Mouse (Mus musculus): ENCODE results near the gene Rab40c. TPM values are rescaled to one million over a fixed set of nuclear protein-coding genes. Genes with fewer than 3 reads are reported as not detected.

Gene Rab40c
- total RNA-seq, 2 experiments from 2014 or later: 7.9 to 12.0 TPM

Other genes with a start within 250 kb of the Rab40c start
Only the 30 nearest of the 32 such genes appear.
- gene Gng13, start 202.6 kb downstream of the Rab40c start, total RNA-seq (2015): not detected in 2 replicates
- 0.34 TPM in 1 of 2 replicates, not detected in the other for gene Gng13, start 202.6 kb downstream of the Rab40c start, total RNA-seq (2017)
- 12.9 and 19.0 TPM in 2 replicates for gene Chtf18, start 192.3 kb downstream of the Rab40c start, total RNA-seq (2015)
- 27.0 and 30.2 TPM in 2 replicates for gene Chtf18, start 192.3 kb downstream of the Rab40c start, total RNA-seq (2017)
- gene Rpusd1, start 192.1 kb downstream of the Rab40c start, total RNA-seq (2015): 5.5 and 5.7 TPM in 2 replicates
- gene Rpusd1, start 192.1 kb downstream of the Rab40c start, total RNA-seq (2017): 1.6 and 6.0 TPM in 2 replicates
- not detected in 2 replicates for gene Mslnl, start 183.7 kb downstream of the Rab40c start, total RNA-seq (2015)
- gene Mslnl, start 183.7 kb downstream of the Rab40c start, total RNA-seq (2017): not detected in 2 replicates
- 0.46 TPM in 1 of 2 replicates, not detected in the other for gene Msln, start 165.3 kb downstream of the Rab40c start, total RNA-seq (2015)
- not detected in 2 replicates for gene Msln, start 165.3 kb downstream of the Rab40c start, total RNA-seq (2017)
- 12.3 and 16.2 TPM in 2 replicates for gene Narfl, start 146.0 kb downstream of the Rab40c start, total RNA-seq (2015)
- 24.5 and 31.5 TPM in 2 replicates for gene Narfl, start 146.0 kb downstream of the Rab40c start, total RNA-seq (2017)
- 10.9 and 13.4 TPM in 2 replicates for gene Haghl, start 134.1 kb downstream of the Rab40c start, total RNA-seq (2015)
- 15.2 and 18.8 TPM in 2 replicates for gene Haghl, start 134.1 kb downstream of the Rab40c start, total RNA-seq (2017)
- 0.05 TPM in 1 of 2 replicates, not detected in the other for gene Ccdc78, start 133.1 kb downstream of the Rab40c start, total RNA-seq (2015)
- 0.20 and 0.21 TPM in 2 replicates for gene Ccdc78, start 133.1 kb downstream of the Rab40c start, total RNA-seq (2017)
- gene Fam173a, start 126.8 kb downstream of the Rab40c start, total RNA-seq (2015): 113 and 126 TPM in 2 replicates
- 29.3 and 38.2 TPM in 2 replicates for gene Fam173a, start 126.8 kb downstream of the Rab40c start, total RNA-seq (2017)
- 1.8 TPM in 1 of 2 replicates, not detected in the other for gene AC134908.4, start 124.1 kb downstream of the Rab40c start, total RNA-seq (2015)
- not detected in 2 replicates for gene AC134908.4, start 124.1 kb downstream of the Rab40c start, total RNA-seq (2017)
- gene Metrn, start 122.6 kb downstream of the Rab40c start, total RNA-seq (2015): 4.5 and 9.7 TPM in 2 replicates
- 26.8 and 29.5 TPM in 2 replicates for gene Metrn, start 122.6 kb downstream of the Rab40c start, total RNA-seq (2017)
- not detected in 2 replicates for gene Fbxl16, start 110.6 kb downstream of the Rab40c start, total RNA-seq (2015)
- gene Fbxl16, start 110.6 kb downstream of the Rab40c start, total RNA-seq (2017): not detected in 2 replicates
- 10.0 and 10.1 TPM in 2 replicates for gene Wdr24, start 96.1 kb downstream of the Rab40c start, total RNA-seq (2015)
- gene Wdr24, start 96.1 kb downstream of the Rab40c start, total RNA-seq (2017): 16.1 and 18.0 TPM in 2 replicates
- 12.0 and 15.6 TPM in 2 replicates for gene Jmjd8, start 90.9 kb downstream of the Rab40c start, total RNA-seq (2015)
- gene Jmjd8, start 90.9 kb downstream of the Rab40c start, total RNA-seq (2017): 19.5 and 22.8 TPM in 2 replicates
- gene Stub1, start 86.3 kb downstream of the Rab40c start, total RNA-seq (2015): 66.5 and 73.4 TPM in 2 replicates
- gene Stub1, start 86.3 kb downstream of the Rab40c start, total RNA-seq (2017): 99.5 and 106 TPM in 2 replicates
- 1.0 and 1.1 TPM in 2 replicates for gene Rhbdl1, start 82.4 kb downstream of the Rab40c start, total RNA-seq (2015)
- 2.5 TPM in 1 of 2 replicates, not detected in the other for gene Rhbdl1, start 82.4 kb downstream of the Rab40c start, total RNA-seq (2017)
- gene Gm20683, start 78.0 kb downstream of the Rab40c start, total RNA-seq (2015): 0.17 and 0.32 TPM in 2 replicates
- 0.54 and 0.78 TPM in 2 replicates for gene Gm20683, start 78.0 kb downstream of the Rab40c start, total RNA-seq (2017)
- gene Rhot2, start 74.9 kb downstream of the Rab40c start, total RNA-seq (2015): 15.1 and 17.0 TPM in 2 replicates
- gene Rhot2, start 74.9 kb downstream of the Rab40c start, total RNA-seq (2017): 18.0 and 19.7 TPM in 2 replicates
- 29.5 and 37.9 TPM in 2 replicates for gene Wdr90, start 58.2 kb downstream of the Rab40c start, total RNA-seq (2015)
- gene Wdr90, start 58.2 kb downstream of the Rab40c start, total RNA-seq (2017): 17.4 and 17.6 TPM in 2 replicates
- gene Mcrip2, start 51.0 kb downstream of the Rab40c start, total RNA-seq (2015): 41.0 and 42.2 TPM in 2 replicates
- 8.6 and 19.7 TPM in 2 replicates for gene Mcrip2, start 51.0 kb downstream of the Rab40c start, total RNA-seq (2017)
- gene Mettl26, start 44.7 kb downstream of the Rab40c start, total RNA-seq (2015): 34.3 and 39.1 TPM in 2 replicates
- gene Mettl26, start 44.7 kb downstream of the Rab40c start, total RNA-seq (2017): 15.4 and 22.3 TPM in 2 replicates
- 0.37 and 1.1 TPM in 2 replicates for gene Wfikkn1, start 38.9 kb downstream of the Rab40c start, total RNA-seq (2015)
- 0.12 and 0.54 TPM in 2 replicates for gene Wfikkn1, start 38.9 kb downstream of the Rab40c start, total RNA-seq (2017)
- gene Pigq, start 25.2 kb upstream of the Rab40c start, total RNA-seq (2015): 53.3 and 56.3 TPM in 2 replicates
- 41.6 and 41.8 TPM in 2 replicates for gene Pigq, start 25.2 kb upstream of the Rab40c start, total RNA-seq (2017)
- gene Nhlrc4, start 25.2 kb upstream of the Rab40c start, total RNA-seq (2015): not detected in 2 replicates
- gene Nhlrc4, start 25.2 kb upstream of the Rab40c start, total RNA-seq (2017): not detected in 2 replicates
- gene A930017K11Rik, start 32.8 kb upstream of the Rab40c start, total RNA-seq (2015): not detected in 2 replicates
- gene A930017K11Rik, start 32.8 kb upstream of the Rab40c start, total RNA-seq (2017): not detected in 2 replicates
- gene Capn15, start 66.1 kb upstream of the Rab40c start, total RNA-seq (2015): 8.6 and 11.2 TPM in 2 replicates
- 2.4 and 3.3 TPM in 2 replicates for gene Capn15, start 66.1 kb upstream of the Rab40c start, total RNA-seq (2017)
- gene Rab11fip3, start 149.8 kb upstream of the Rab40c start, total RNA-seq (2015): 0.69 and 1.6 TPM in 2 replicates
- 0.83 and 1.9 TPM in 2 replicates for gene Rab11fip3, start 149.8 kb upstream of the Rab40c start, total RNA-seq (2017)
- gene Decr2, start 170.6 kb upstream of the Rab40c start, total RNA-seq (2015): 2.9 and 5.3 TPM in 2 replicates
- gene Decr2, start 170.6 kb upstream of the Rab40c start, total RNA-seq (2017): 10.1 and 11.7 TPM in 2 replicates
- 46.5 and 47.1 TPM in 2 replicates for gene Nme4, start 175.9 kb upstream of the Rab40c start, total RNA-seq (2015)
- 42.7 and 45.4 TPM in 2 replicates for gene Nme4, start 175.9 kb upstream of the Rab40c start, total RNA-seq (2017)
- 7.2 and 7.4 TPM in 2 replicates for gene Tmem8, start 193.6 kb upstream of the Rab40c start, total RNA-seq (2015)
- gene Tmem8, start 193.6 kb upstream of the Rab40c start, total RNA-seq (2017): 4.9 and 8.6 TPM in 2 replicates